Mouse (Mus musculus): ENCODE results near the gene Pde5a. TPM values are rescaled to one million over a fixed set of nuclear protein-coding genes. Genes with fewer than 3 reads are reported as not detected.

Gene Pde5a
- 4.1 TPM for polyA plus RNA-seq (2015; fragmentation: Illumina TruSeq; extraction: RNeasy Lipid Tissue Mini Kit (QIAGEN cat#74804); ENCODE audit: insufficient read depth, low replicate concordance)

GRCm38 (mm10) chr3:122728852-122729600 lies at the start of gene Pde5a:
Gene Pde5a, plus strand, starts transcription at chr3:122728947.

GRCm38 (mm10) chr3:122894772-122895171 lies 166.0 kb downstream of the Pde5a start, which contains the start of gene Fabp2:
Gene Fabp2, plus strand, starts transcription at chr3:122895072.

Other genes starting within 250 kb of the Pde5a start
- 15.4 TPM for gene Fnbp1l, start 109.2 kb upstream of the Pde5a start, polyA plus RNA-seq (2015; fragmentation: Illumina TruSeq; extraction: RNeasy Lipid Tissue Mini Kit (QIAGEN cat#74804); ENCODE audit: insufficient read depth, low replicate concordance)
- gene Fabp2, start 166.1 kb downstream of the Pde5a start, polyA plus RNA-seq (2015; fragmentation: Illumina TruSeq; extraction: RNeasy Lipid Tissue Mini Kit (QIAGEN cat#74804); ENCODE audit: insufficient read depth, low replicate concordance) = not detected
- not detected for gene Gm10959, start 190.4 kb downstream of the Pde5a start, polyA plus RNA-seq (2015; fragmentation: Illumina TruSeq; extraction: RNeasy Lipid Tissue Mini Kit (QIAGEN cat#74804); ENCODE audit: insufficient read depth, low replicate concordance)
- 43.1 TPM for gene 1810037I17Rik, start 195.3 kb downstream of the Pde5a start, polyA plus RNA-seq (2015; fragmentation: Illumina TruSeq; extraction: RNeasy Lipid Tissue Mini Kit (QIAGEN cat#74804); ENCODE audit: insufficient read depth, low replicate concordance)

Data from spleen, adult 10 weeks (tissue).